13 mouse cellular contexts compared by ENCODE assay signal in the genomic region with DNA sequence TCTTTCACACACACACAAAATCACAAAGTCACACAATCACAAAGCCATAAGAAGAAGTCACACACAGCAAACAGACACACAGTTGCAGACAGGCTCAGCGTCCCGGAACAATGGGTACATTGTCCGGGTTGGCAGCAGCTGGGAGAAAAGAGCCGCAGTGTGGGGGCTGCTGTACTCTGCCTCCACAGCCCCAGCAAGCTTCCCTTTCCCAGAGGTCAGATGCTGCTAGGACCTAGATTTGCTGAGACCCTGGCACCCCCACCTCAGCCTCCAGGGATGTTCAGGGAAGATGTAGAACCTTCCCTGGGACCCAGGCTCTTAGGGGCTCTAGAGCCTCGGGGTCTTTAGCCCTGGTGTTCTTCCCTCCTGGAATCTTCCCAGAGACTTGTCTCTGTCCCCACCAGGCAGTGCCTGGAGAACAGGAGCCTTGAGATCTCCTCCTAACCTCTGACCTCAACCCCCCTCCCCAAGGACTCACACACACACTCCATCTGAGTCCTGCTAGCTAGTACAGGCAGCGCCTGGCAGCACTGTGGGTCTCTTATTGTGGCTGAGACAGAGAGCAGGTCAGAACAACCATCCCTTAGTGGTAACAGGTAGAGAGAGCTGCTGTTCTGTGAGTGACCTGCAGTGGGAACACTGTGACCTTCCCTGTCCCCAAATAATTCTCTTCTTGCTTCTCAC. TPM values are rescaled to one million over a fixed set of nuclear protein-coding genes. Genes with fewer than 3 reads are reported as not detected.
DNase-seq lines count a peak whose midpoint lies in the region; ATAC-seq lines count a peak whose summit lies in the region.
"Had no signal": no experiment of that assay in that cellular context is flagged by ENCODE, and none has a peak within 500 bp of the region (broad histone marks: within the 10 kb centered on the region; RNA-seq: fewer than 3 reads in every experiment).

No protein-coding gene starts in this region.

- H3K27ac ChIP-seq in forebrain, embryonic 10.5 days, result peak overlapping the region; percentile 79
- no peak overlapping the region for H3K27ac ChIP-seq in forebrain, embryonic 15.5 days (replicated peaks)
- peak overlapping the region; percentile 71 for H3K27ac ChIP-seq in midbrain, embryonic 11.5 days (ENCODE audit: low read depth, low read length)
- H3K27ac ChIP-seq: liver, embryonic 15.5 days had no signal

- DNase-seq in forebrain, embryonic 10.5 days (ENCODE audit: extremely low spot score, low spot score), result no peak
- DNase-seq in retina, postnatal 1 day, result peak; percentile 78
- DNase-seq in retina, embryonic 14.5 days (ENCODE audit: low spot score), result no peak
- DNase-seq in midbrain, embryonic 11.5 days (ENCODE audit: low spot score, missing footprints), result no peak
- no peak for DNase-seq in T-cell, adult 2 months (ENCODE audit: low spot score)
- DNase-seq: adrenal gland, adult 8-10 months; cerebellum, adult 8-10 months; heart, postnatal 4 days had no signal

- H3K9ac ChIP-seq in forebrain, embryonic 15.5 days (replicated peaks), result no peak overlapping the region
- H3K9ac ChIP-seq in midbrain, embryonic 11.5 days (ENCODE audit: low read length), result peak overlapping the region; percentile 33; the same call in 1 of the 2 replicates
- H3K9ac ChIP-seq: liver, embryonic 15.5 days had no signal

- H3K36me3 ChIP-seq in forebrain, embryonic 10.5 days (replicated peaks), result peaks cover 24% of the 10 kb centered on the region
- H3K36me3 ChIP-seq in forebrain, embryonic 15.5 days, result peaks cover 12% of the 10 kb centered on the region
- H3K36me3 ChIP-seq in midbrain, embryonic 11.5 days (ENCODE audit: control insufficient read depth, insufficient read depth, low read length), result no peaks in the 10 kb centered on the region

- no peaks in the 10 kb centered on the region for H3K9me3 ChIP-seq in forebrain, embryonic 10.5 days
- H3K9me3 ChIP-seq in forebrain, embryonic 15.5 days, result no peaks in the 10 kb centered on the region
- H3K9me3 ChIP-seq in midbrain, embryonic 11.5 days (ENCODE audit: control insufficient read depth, low read length), result no peaks in the 10 kb centered on the region
- H3K9me3 ChIP-seq: liver, embryonic 15.5 days; megakaryocyte, embryonic 14.5 days had no signal

- H3K27me3 ChIP-seq in forebrain, embryonic 10.5 days (ENCODE audit: poor library complexity, severe bottlenecking), result no peaks in the 10 kb centered on the region
- H3K27me3 ChIP-seq in forebrain, embryonic 15.5 days, result no peaks in the 10 kb centered on the region
- no peaks in the 10 kb centered on the region for H3K27me3 ChIP-seq in midbrain, embryonic 11.5 days (ENCODE audit: control insufficient read depth, insufficient read depth, low read length)

- 19% methylated on average over 6 of the region's 6 CpGs for WGBS in forebrain, embryonic 10.5 days
- 13% methylated on average over 6 of the region's 6 CpGs for WGBS in forebrain, embryonic 15.5 days
- 19% methylated on average over 6 of the region's 6 CpGs for WGBS in midbrain, embryonic 11.5 days

- peaks cover 62% of the 10 kb centered on the region for H3K4me1 ChIP-seq in forebrain, embryonic 10.5 days
- H3K4me1 ChIP-seq in forebrain, embryonic 15.5 days, result peaks cover 31% of the 10 kb centered on the region
- H3K4me1 ChIP-seq in midbrain, embryonic 11.5 days (ENCODE audit: control insufficient read depth, insufficient read depth, low read length), result peaks cover 30% of the 10 kb centered on the region

- peak overlapping the region; percentile 7; the same call in 1 of the 2 replicates for H3K4me3 ChIP-seq in forebrain, embryonic 10.5 days
- H3K4me3 ChIP-seq in forebrain, embryonic 15.5 days, result no peak overlapping the region
- H3K4me3 ChIP-seq in midbrain, embryonic 11.5 days (ENCODE audit: low read depth, low read length), result no peak overlapping the region
- H3K4me3 ChIP-seq: liver, embryonic 15.5 days had no signal

- no peak overlapping the region for H3K4me2 ChIP-seq in forebrain, embryonic 15.5 days (replicated peaks)
- peak overlapping the region; percentile 17; the same call in 1 of the 2 replicates for H3K4me2 ChIP-seq in midbrain, embryonic 11.5 days

- ATAC-seq in forebrain, embryonic 15.5 days (replicated peaks), result no peak
- no peak for ATAC-seq in midbrain, embryonic 11.5 days (ENCODE audit: low FRiP score)
- no peak for ATAC-seq in cerebellum, adult (ENCODE audit: insufficient number of reproducible peaks, low FRiP score, low TSS enrichment)
- no peak for ATAC-seq in megakaryocyte-erythroid progenitor cell, adult 5-6 weeks (replicated peaks; ENCODE audit: low FRiP score, low TSS enrichment, poor library complexity, severe bottlenecking)

RNA-seq across cellular contexts. Expression of gene Marcksl1, which starts 1.8 kb away (rescaled TPM):
- polyA plus RNA-seq in forebrain, embryonic 10.5 days (2016; fragmentation: Nextera tagmentation; extraction: Ambion mirVana), result 1,441 and 1,446 TPM in 2 replicates
- polyA plus RNA-seq in forebrain, embryonic 15.5 days (2015; fragmentation: Nextera tagmentation; extraction: Ambion mirVana), result 2,102 and 2,181 TPM in 2 replicates
- polyA plus RNA-seq in midbrain, embryonic 11.5 days (2014; fragmentation: Nextera tagmentation; extraction: Ambion mirVana), result 1,816 and 1,974 TPM in 2 replicates
- 29.9 and 30.4 TPM in 2 replicates for total RNA-seq in megakaryocyte-erythroid progenitor cell, adult 5-6 weeks (2014; fragmentation: Nextera tagmentation)
- 41.4 and 48.3 TPM in 2 replicates for total RNA-seq in megakaryocyte-erythroid progenitor cell, adult 5-6 weeks (2017)

RNA-seq across cellular contexts. Expression of gene Fam229a, which starts 20.6 kb away (rescaled TPM):
- not detected in 2 replicates for polyA plus RNA-seq in forebrain, embryonic 10.5 days (2016; fragmentation: Nextera tagmentation; extraction: Ambion mirVana)
- 0.61 TPM in 1 of 2 replicates, not detected in the other for polyA plus RNA-seq in forebrain, embryonic 15.5 days (2015; fragmentation: Nextera tagmentation; extraction: Ambion mirVana)
- polyA plus RNA-seq in midbrain, embryonic 11.5 days (2014; fragmentation: Nextera tagmentation; extraction: Ambion mirVana), result not detected in 2 replicates
- total RNA-seq in megakaryocyte-erythroid progenitor cell, adult 5-6 weeks (2014; fragmentation: Nextera tagmentation), result not detected in 2 replicates
- total RNA-seq in megakaryocyte-erythroid progenitor cell, adult 5-6 weeks (2017), result not detected in 2 replicates
- total RNA-seq: heart, postnatal 4 days had no signal

RNA-seq across cellular contexts. Expression of gene Tssk3, which starts 20.7 kb away (rescaled TPM):
- polyA plus RNA-seq in forebrain, embryonic 10.5 days (2016; fragmentation: Nextera tagmentation; extraction: Ambion mirVana), result not detected in 2 replicates
- 0.34 TPM in 1 of 2 replicates, not detected in the other for polyA plus RNA-seq in forebrain, embryonic 15.5 days (2015; fragmentation: Nextera tagmentation; extraction: Ambion mirVana)
- polyA plus RNA-seq in midbrain, embryonic 11.5 days (2014; fragmentation: Nextera tagmentation; extraction: Ambion mirVana), result not detected in 2 replicates
- total RNA-seq in megakaryocyte-erythroid progenitor cell, adult 5-6 weeks (2014; fragmentation: Nextera tagmentation), result not detected in 2 replicates
- not detected in 2 replicates for total RNA-seq in megakaryocyte-erythroid progenitor cell, adult 5-6 weeks (2017)
- total RNA-seq: adrenal gland, adult 8-10 months; heart, postnatal 4 days had no signal

RNA-seq across cellular contexts. Expression of gene Hdac1, which starts 31.0 kb away (rescaled TPM):
- 294 and 319 TPM in 2 replicates for polyA plus RNA-seq in forebrain, embryonic 10.5 days (2016; fragmentation: Nextera tagmentation; extraction: Ambion mirVana)
- 119 and 130 TPM in 2 replicates for polyA plus RNA-seq in forebrain, embryonic 15.5 days (2015; fragmentation: Nextera tagmentation; extraction: Ambion mirVana)
- polyA plus RNA-seq in midbrain, embryonic 11.5 days (2014; fragmentation: Nextera tagmentation; extraction: Ambion mirVana), result 225 and 234 TPM in 2 replicates
- total RNA-seq in megakaryocyte-erythroid progenitor cell, adult 5-6 weeks (2014; fragmentation: Nextera tagmentation), result 136 and 147 TPM in 2 replicates
- total RNA-seq in megakaryocyte-erythroid progenitor cell, adult 5-6 weeks (2017), result 72.7 and 76.2 TPM in 2 replicates

RNA-seq across cellular contexts. Expression of gene Bsdc1, which starts 50.2 kb away (rescaled TPM):
- 18.0 and 19.5 TPM in 2 replicates for polyA plus RNA-seq in forebrain, embryonic 10.5 days (2016; fragmentation: Nextera tagmentation; extraction: Ambion mirVana)
- polyA plus RNA-seq in forebrain, embryonic 15.5 days (2015; fragmentation: Nextera tagmentation; extraction: Ambion mirVana), result 41.6 and 42.7 TPM in 2 replicates
- 23.3 and 23.7 TPM in 2 replicates for polyA plus RNA-seq in midbrain, embryonic 11.5 days (2014; fragmentation: Nextera tagmentation; extraction: Ambion mirVana)
- total RNA-seq in megakaryocyte-erythroid progenitor cell, adult 5-6 weeks (2014; fragmentation: Nextera tagmentation), result 36.1 and 36.3 TPM in 2 replicates
- total RNA-seq in megakaryocyte-erythroid progenitor cell, adult 5-6 weeks (2017), result 31.3 and 52.3 TPM in 2 replicates
